Mouse (Mus musculus): ENCODE measurements around the gene Dcaf7. TPM values are rescaled to one million over a fixed set of nuclear protein-coding genes. Genes with fewer than 3 reads are reported as not detected.

Gene Dcaf7
- 56.0 and 62.8 TPM in 2 replicates for polyA plus RNA-seq (2014; fragmentation: Nextera tagmentation; extraction: Ambion mirVana)

- under 1% methylated on average over 56 of the region's 66 CpGs for WGBS
- ATAC-seq (ENCODE audit: low read depth) (peak; percentile 99), DNase-seq (ENCODE audit: low spot score) (peak; percentile 99)
- peak within 1 kb of the TSS; percentile 93 for H3K9ac ChIP-seq (ENCODE audit: low read depth, low read length)
- no peaks in the 10 kb centered on the region for H3K27me3 ChIP-seq (replicated peaks; ENCODE audit: control insufficient read depth, insufficient read depth, low read length)
- H3K9me3 ChIP-seq (ENCODE audit: control insufficient read depth, low read length): no peaks in the 10 kb centered on the region
- H3K4me1 ChIP-seq (ENCODE audit: control insufficient read depth, insufficient read depth, low read length): peaks cover 12% of the 10 kb centered on the region
- H3K4me2 ChIP-seq (ENCODE audit: low read depth, low read length): peak within 1 kb of the TSS; percentile 91
- peak within 1 kb of the TSS; percentile 98 for H3K4me3 ChIP-seq (ENCODE audit: low read depth, low read length)
- 0 out of 2 replicates have a peak, but pooled peaks cover 2% of the 10 kb centered on the region for H3K36me3 ChIP-seq (ENCODE audit: control insufficient read depth, insufficient read depth, low read length)
- H3K27ac ChIP-seq (replicated peaks; ENCODE audit: low read depth, low read length): peak within 1 kb of the TSS; percentile 88
Observed at GRCm38 (mm10) chr11:106036548-106037417, at the start of gene Dcaf7. Gene Dcaf7, plus strand, starts transcription at chr11:106036872.

GRCm38 (mm10) chr11:105987446-105987845 lies 49.2 kb upstream of the Dcaf7 start:
- WGBS: 71% methylated on average over 6 of the region's 6 CpGs
- H3K9ac ChIP-seq (ENCODE audit: low read depth, low read length): no peak overlapping the region
- no peak for ATAC-seq (ENCODE audit: low read depth)

GRCm38 (mm10) chr11:105989446-105989845 lies 47.2 kb upstream of the Dcaf7 start:
- H3K4me2 ChIP-seq (ENCODE audit: low read depth, low read length): no peak overlapping the region
- H3K4me3 ChIP-seq (ENCODE audit: low read depth, low read length): no peak overlapping the region
- H3K9ac ChIP-seq (ENCODE audit: low read depth, low read length): no peak overlapping the region
- no peak for DNase-seq (ENCODE audit: low spot score)
- no peak for ATAC-seq (ENCODE audit: low read depth)
- H3K27me3 ChIP-seq (replicated peaks; ENCODE audit: control insufficient read depth, insufficient read depth, low read length): no peaks in the 10 kb centered on the region
- no peaks in the 10 kb centered on the region for H3K9me3 ChIP-seq (ENCODE audit: control insufficient read depth, low read length)
- WGBS: 64% methylated on average over 6 of the region's 6 CpGs
- no peak overlapping the region for H3K27ac ChIP-seq (replicated peaks; ENCODE audit: low read depth, low read length)
- no peaks in the 10 kb centered on the region for H3K4me1 ChIP-seq (ENCODE audit: control insufficient read depth, insufficient read depth, low read length)
- H3K36me3 ChIP-seq (ENCODE audit: control insufficient read depth, insufficient read depth, low read length): no peaks in the 10 kb centered on the region

More at GRCm38 (mm10) chr11:105987446-105987845, 49.2 kb upstream of the Dcaf7 start:
- Histone ChIP-seq H3K4me1 (ENCODE audit: control insufficient read depth, insufficient read depth, low read length) (no peaks in the 10 kb centered on the region), H3K36me3 (ENCODE audit: control insufficient read depth, insufficient read depth, low read length) (no peaks in the 10 kb centered on the region), H3K27me3 (replicated peaks; ENCODE audit: control insufficient read depth, insufficient read depth, low read length) (no peaks in the 10 kb centered on the region), H3K9me3 (ENCODE audit: control insufficient read depth, low read length) (no peaks in the 10 kb centered on the region), H3K4me2 (ENCODE audit: low read depth, low read length) (no peak overlapping the region), H3K27ac (replicated peaks; ENCODE audit: low read depth, low read length) (no peak overlapping the region), H3K4me3 (ENCODE audit: low read depth, low read length) (no peak overlapping the region)
- DNase-seq (ENCODE audit: low spot score): no peak

GRCm38 (mm10) chr11:105990231-105990630 lies 46.4 kb upstream of the Dcaf7 start:
- ATAC-seq (ENCODE audit: low read depth) (no peak), DNase-seq (ENCODE audit: low spot score) (no peak)
- Histone ChIP-seq H3K4me2 (ENCODE audit: low read depth, low read length) (no peak overlapping the region), H3K4me1 (ENCODE audit: control insufficient read depth, insufficient read depth, low read length) (no peaks in the 10 kb centered on the region), H3K27ac (replicated peaks; ENCODE audit: low read depth, low read length) (no peak overlapping the region), H3K4me3 (ENCODE audit: low read depth, low read length) (no peak overlapping the region), H3K27me3 (replicated peaks; ENCODE audit: control insufficient read depth, insufficient read depth, low read length) (no peaks in the 10 kb centered on the region), H3K36me3 (ENCODE audit: control insufficient read depth, insufficient read depth, low read length) (no peaks in the 10 kb centered on the region), H3K9ac (ENCODE audit: low read depth, low read length) (no peak overlapping the region), H3K9me3 (ENCODE audit: control insufficient read depth, low read length) (no peaks in the 10 kb centered on the region)
- WGBS: 67% methylated on average over 2 of the region's 2 CpGs

- WGBS: 95% methylated on average over 3 of the region's 3 CpGs
Observed at GRCm38 (mm10) chr11:105994375-105994774, 42.3 kb upstream of the Dcaf7 start, which contains the start of gene Ace3. Gene Ace3, plus strand, starts transcription at chr11:105994675.

GRCm38 (mm10) chr11:106000062-106000461 lies 36.6 kb upstream of the Dcaf7 start:
- no peak overlapping the region for H3K4me3 ChIP-seq (ENCODE audit: low read depth, low read length)
- no peaks in the 10 kb centered on the region for H3K9me3 ChIP-seq (ENCODE audit: control insufficient read depth, low read length)
- DNase-seq (ENCODE audit: low spot score) (no peak), ATAC-seq (ENCODE audit: low read depth) (no peak)
- H3K9ac ChIP-seq (ENCODE audit: low read depth, low read length): no peak overlapping the region
- 94% methylated on average over 6 of the region's 6 CpGs for WGBS
- no peak overlapping the region for H3K4me2 ChIP-seq (ENCODE audit: low read depth, low read length)
- no peaks in the 10 kb centered on the region for H3K27me3 ChIP-seq (replicated peaks; ENCODE audit: control insufficient read depth, insufficient read depth, low read length)
- H3K4me1 ChIP-seq (ENCODE audit: control insufficient read depth, insufficient read depth, low read length): no peaks in the 10 kb centered on the region
- H3K27ac ChIP-seq (replicated peaks; ENCODE audit: low read depth, low read length): no peak overlapping the region
- H3K36me3 ChIP-seq (ENCODE audit: control insufficient read depth, insufficient read depth, low read length): no peaks in the 10 kb centered on the region

More at GRCm38 (mm10) chr11:105994375-105994774, 42.3 kb upstream of the Dcaf7 start, which contains the start of gene Ace3:
- H3K4me2 ChIP-seq (ENCODE audit: low read depth, low read length): no peak within 1 kb of the TSS
- no peaks in the 10 kb centered on the region for H3K27me3 ChIP-seq (replicated peaks; ENCODE audit: control insufficient read depth, insufficient read depth, low read length)
- no peak within 1 kb of the TSS for H3K9ac ChIP-seq (ENCODE audit: low read depth, low read length)
- H3K27ac ChIP-seq (replicated peaks; ENCODE audit: low read depth, low read length): no peak within 1 kb of the TSS
- H3K4me1 ChIP-seq (ENCODE audit: control insufficient read depth, insufficient read depth, low read length): no peaks in the 10 kb centered on the region
- H3K4me3 ChIP-seq (ENCODE audit: low read depth, low read length): no peak within 1 kb of the TSS
- ATAC-seq (ENCODE audit: low read depth) (no peak), DNase-seq (ENCODE audit: low spot score) (no peak)
- H3K36me3 ChIP-seq (ENCODE audit: control insufficient read depth, insufficient read depth, low read length): no peaks in the 10 kb centered on the region
- no peaks in the 10 kb centered on the region for H3K9me3 ChIP-seq (ENCODE audit: control insufficient read depth, low read length)

GRCm38 (mm10) chr11:106001718-106002117 lies 35.0 kb upstream of the Dcaf7 start:
- no peaks in the 10 kb centered on the region for H3K4me1 ChIP-seq (ENCODE audit: control insufficient read depth, insufficient read depth, low read length)
- DNase-seq (ENCODE audit: low spot score) (peak; percentile 47), ATAC-seq (ENCODE audit: low read depth) (no peak)
- no peaks in the 10 kb centered on the region for H3K36me3 ChIP-seq (ENCODE audit: control insufficient read depth, insufficient read depth, low read length)
- no peaks in the 10 kb centered on the region for H3K9me3 ChIP-seq (ENCODE audit: control insufficient read depth, low read length)
- H3K27ac ChIP-seq (replicated peaks; ENCODE audit: low read depth, low read length): no peak overlapping the region
- no peak overlapping the region for H3K9ac ChIP-seq (ENCODE audit: low read depth, low read length)
- no peak overlapping the region for H3K4me3 ChIP-seq (ENCODE audit: low read depth, low read length)
- H3K4me2 ChIP-seq (ENCODE audit: low read depth, low read length): no peak overlapping the region
- H3K27me3 ChIP-seq (replicated peaks; ENCODE audit: control insufficient read depth, insufficient read depth, low read length): no peaks in the 10 kb centered on the region
- 41% methylated on average over 4 of the region's 4 CpGs for WGBS

GRCm38 (mm10) chr11:106004576-106004975 lies 32.1 kb upstream of the Dcaf7 start:
- no peak overlapping the region for H3K27ac ChIP-seq (replicated peaks; ENCODE audit: low read depth, low read length)
- 0 out of 2 replicates have a peak, but pooled peaks cover 10% of the 10 kb centered on the region for H3K27me3 ChIP-seq (replicated peaks; ENCODE audit: control insufficient read depth, insufficient read depth, low read length)
- no peak overlapping the region for H3K4me2 ChIP-seq (ENCODE audit: low read depth, low read length)
- H3K36me3 ChIP-seq (ENCODE audit: control insufficient read depth, insufficient read depth, low read length): no peaks in the 10 kb centered on the region
- no peak for DNase-seq (ENCODE audit: low spot score)
- 92% methylated on average over 1 of the region's 1 CpGs for WGBS
- ATAC-seq (ENCODE audit: low read depth): no peak
- H3K4me3 ChIP-seq (ENCODE audit: low read depth, low read length): no peak overlapping the region
- H3K9me3 ChIP-seq (ENCODE audit: control insufficient read depth, low read length): no peaks in the 10 kb centered on the region
- no peak overlapping the region for H3K9ac ChIP-seq (ENCODE audit: low read depth, low read length)
- no peaks in the 10 kb centered on the region for H3K4me1 ChIP-seq (ENCODE audit: control insufficient read depth, insufficient read depth, low read length)

Data from embryonic facial prominence, embryonic 14.5 days (tissue).